Mouse (Mus musculus) spleen, postnatal 4 days (tissue): ENCODE data around the gene Smarca2.

ENCODE experiments used
- DNase-seq, 2 experiments: peaks; one replicate each; pipeline ENCODE4 v3.0.0; 2022; ENCODE audit warnings: low spot score in 2 of 2

Gene Smarca2

DNA sequence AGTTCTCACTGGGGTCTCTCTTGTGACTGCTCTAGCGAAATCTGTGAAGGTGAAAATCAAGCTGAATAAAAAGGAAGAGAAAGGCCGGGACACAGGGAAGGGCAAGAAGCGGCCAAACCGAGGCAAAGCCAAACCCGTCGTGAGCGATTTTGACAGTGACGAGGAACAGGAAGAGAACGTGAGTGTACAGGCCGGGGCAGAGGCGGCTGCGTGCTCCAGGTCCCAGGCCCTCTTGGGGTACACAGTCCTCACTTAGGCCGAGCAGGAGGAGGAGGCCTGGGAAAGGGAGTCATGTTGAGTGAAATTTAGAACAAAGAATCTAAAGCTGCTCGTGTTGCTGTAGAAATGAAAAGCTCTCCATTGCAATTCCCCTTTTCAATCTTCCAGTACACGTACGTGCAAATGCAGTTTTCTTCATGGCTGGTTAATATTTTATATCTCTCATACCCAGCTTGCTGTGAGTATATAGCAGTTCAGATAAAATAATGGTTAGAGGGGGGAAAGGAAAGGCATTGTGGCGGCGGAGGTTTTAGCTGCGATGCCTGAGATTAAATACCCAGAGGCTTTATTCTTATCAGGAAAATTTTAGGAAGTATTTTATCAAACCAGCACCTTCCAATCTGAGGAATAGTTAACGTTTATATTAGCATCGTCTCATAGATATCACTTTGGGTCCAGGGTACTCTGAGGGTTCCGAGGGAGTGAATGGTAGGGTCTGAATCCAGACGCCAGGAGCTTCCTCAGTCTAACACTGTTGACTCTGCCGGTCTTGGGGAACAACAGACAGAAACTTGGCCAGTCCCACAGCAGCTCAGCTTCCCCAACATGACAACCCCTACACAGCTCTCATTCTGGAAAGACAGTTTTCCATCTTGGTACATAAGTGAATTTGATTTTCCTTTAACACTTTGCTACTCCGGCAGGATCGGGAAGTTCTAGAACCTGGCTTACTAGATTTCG lies 171.5 kb downstream of the Smarca2 start:
- DNase-seq = no peak

GRCm38 (mm10) chr19:26778199-26778598 lies 173.3 kb downstream of the Smarca2 start:
- no peak for DNase-seq

DNA sequence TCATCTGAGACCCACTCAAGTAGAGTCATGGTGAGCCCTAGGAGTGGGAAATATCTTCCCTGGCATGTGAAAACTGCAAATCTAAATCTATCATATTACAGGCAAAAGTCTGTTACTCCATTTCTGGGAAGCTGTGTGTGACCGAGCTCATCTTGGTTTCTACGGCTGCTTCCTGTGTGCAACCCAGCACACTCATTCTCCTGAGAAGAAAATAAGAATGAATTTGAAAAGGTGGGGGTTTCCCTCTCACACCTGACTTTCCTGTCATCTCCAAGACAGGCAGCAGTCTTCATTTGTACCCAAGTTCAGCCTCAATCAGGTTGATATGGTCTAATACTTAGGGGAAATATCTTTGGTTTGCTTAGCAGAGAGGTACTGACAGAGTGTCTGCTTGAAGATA lies 176.4 kb downstream of the Smarca2 start:
- DNase-seq = no peak

DNA sequence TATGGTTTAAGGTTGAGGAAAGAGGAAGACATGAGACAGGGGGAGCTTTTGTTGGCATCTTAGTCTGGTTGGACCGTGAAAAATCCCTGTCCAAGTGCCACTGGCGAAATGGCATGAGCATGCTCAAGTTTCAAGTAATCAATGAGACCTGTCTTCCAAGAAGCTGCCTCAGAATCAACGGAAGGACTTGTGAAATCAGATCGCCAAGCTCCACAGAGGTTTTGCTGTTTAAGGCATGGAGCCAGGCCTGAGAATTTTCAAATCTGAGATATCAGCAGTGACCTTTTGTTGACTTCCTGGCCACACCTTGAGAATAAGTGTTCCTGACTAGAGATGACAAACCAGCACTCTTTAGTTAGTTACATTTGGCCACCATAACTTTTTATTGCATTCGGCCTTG lies 183.6 kb downstream of the Smarca2 start:
- DNase-seq = no peak

GRCm38 (mm10) chr19:26790386-26791346 lies 185.8 kb downstream of the Smarca2 start:
- no peak for DNase-seq

DNA sequence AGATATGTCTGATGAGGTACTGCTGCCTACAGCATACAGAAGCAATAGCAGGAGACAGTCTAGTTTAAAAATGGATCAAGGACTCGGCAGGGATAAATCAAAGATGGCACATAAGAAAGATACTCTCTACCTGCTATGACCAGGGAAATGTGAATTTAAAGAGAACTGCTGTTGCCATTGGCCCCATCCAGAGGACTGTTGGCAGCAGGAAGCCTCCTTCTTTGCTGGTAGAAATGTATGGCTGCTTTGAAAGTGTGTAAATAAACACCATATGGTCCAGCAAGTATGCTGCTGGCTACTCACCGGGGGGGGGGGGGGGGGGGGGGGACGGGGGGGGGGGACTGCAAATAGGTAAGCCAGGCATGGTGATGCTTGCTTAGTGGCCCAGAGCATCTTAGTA lies 189.5 kb downstream of the Smarca2 start:
- no peak for DNase-seq

DNA sequence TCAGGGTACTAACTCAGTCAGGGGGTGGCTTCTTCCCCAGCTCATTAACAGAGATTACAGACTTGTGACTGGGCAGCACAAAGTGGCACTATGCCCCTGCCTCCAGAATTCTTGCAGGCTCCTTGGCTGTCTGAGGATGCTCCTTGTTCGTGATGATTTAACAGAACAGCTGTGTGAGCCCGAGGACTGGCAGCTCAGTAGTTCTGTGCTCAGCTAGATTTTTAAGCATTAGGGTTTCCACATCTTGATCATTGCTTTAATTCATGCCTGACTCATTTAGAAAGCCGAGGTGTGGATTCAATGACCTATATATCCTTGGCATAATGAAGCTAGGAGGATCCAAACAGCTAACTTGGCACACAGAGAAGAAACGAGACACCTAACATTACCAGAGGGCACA lies 191.2 kb downstream of the Smarca2 start:
- DNase-seq = no peak

DNA sequence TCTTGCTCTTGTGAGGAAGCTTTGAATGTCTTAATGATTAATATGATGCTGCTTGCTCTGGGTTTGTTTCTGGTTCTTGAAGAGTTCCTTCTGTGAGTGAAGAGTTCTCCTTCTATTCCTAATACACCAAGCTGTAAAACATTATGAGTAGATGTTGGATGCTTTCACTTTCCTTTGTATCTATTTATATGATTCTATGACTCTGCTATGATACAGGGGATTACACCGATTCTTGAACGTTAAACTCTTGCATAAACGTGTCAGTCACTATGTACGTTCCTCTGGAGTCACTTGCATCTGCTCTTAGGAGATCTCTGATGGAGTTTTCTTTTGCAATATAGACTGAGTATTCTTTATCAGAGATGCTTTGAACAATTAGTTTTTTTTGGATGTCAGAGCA lies 199.6 kb downstream of the Smarca2 start:
- no peak for DNase-seq

- no peak for DNase-seq
These were observed 209.8 kb downstream of the Smarca2 start for GRCm38 (mm10) chr19:26814629-26815028.

DNA sequence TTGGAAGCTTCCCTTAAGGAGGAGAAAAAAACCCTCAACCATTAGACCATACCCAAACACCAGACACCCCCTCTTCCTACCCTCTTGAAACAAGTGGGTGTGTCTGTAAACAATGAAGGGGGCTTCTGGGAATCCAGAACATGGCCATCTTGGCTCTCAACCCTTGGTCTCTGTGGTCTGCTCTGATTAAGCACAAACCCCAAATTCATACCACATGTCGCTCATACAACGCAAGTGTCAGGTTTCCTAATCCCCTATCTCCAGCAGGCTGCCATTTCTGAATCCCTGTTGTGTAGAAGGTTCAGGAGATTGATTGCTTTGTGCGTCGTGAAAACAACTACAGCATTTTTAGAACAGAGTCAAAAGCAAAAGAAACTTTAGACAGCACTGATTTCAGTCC lies 213.1 kb downstream of the Smarca2 start:
- no peak for DNase-seq
